8 mouse cellular contexts compared by ENCODE assay signal in the genomic region with DNA sequence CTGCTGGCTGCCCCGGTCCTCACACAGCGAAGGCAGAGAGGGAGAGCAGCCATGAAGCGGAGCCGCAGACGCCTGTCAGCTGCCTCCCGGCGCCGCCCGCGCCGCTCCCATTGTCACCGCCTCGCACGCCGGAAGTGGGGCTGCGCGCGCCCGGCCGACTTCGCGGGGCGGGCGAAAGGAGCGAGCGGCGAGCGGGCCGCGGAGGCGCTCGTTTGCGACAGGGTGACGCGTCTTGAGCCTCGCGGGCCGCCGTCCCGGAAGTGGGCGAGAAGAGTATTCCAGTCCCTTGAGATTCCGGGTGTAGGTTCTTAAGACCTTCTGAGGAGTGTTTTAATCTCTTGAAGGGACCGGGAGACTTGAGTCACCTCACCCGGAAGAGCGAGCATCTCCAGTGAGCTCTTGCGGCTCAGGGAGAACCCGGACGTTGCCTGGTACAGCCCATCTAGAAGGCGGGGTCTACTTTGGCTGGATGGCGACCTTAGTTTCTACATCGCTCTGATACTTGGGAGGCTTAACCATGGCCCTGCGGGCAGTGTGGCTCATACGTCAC. TPM values are rescaled to one million over a fixed set of nuclear protein-coding genes. Genes with fewer than 3 reads are reported as not detected.
DNase-seq lines count a peak whose midpoint lies in the region; ATAC-seq and TF ChIP-seq lines count a peak whose summit lies in the region.

A gene (minus strand): TSS at position 380 of the 550 bp plus-strand sequence.

- peak within 1 kb of the TSS; percentile 97 for H3K27ac ChIP-seq in forebrain, embryonic 16.5 days (ENCODE audit: low read length)
- peak within 1 kb of the TSS; percentile 96 for H3K27ac ChIP-seq in layer of hippocampus, adult 2 months
- H3K27ac ChIP-seq in lung, embryonic 14.5 days (ENCODE audit: low read depth), result peak within 1 kb of the TSS; percentile 99
- peak within 1 kb of the TSS; percentile 56 for H3K27ac ChIP-seq in olfactory bulb, adult 2 months (ENCODE audit: insufficient read depth, low read depth, low read length)
- peak within 1 kb of the TSS; percentile 87 for H3K27ac ChIP-seq in thymus, adult 2 months (ENCODE audit: control insufficient read depth, insufficient read depth, low read length)

- peak; percentile 81 for DNase-seq in G1E (ENCODE audit: low spot score)
- DNase-seq in cerebellum, adult 18-20 months, result peak; percentile 94 to 99
- DNase-seq in heart, postnatal 36 days, result peak; percentile 97 to 99
- peak; percentile 96 to 98 for DNase-seq in layer of hippocampus, adult 2 months (ENCODE audit: low spot score in 2 of 2)
- DNase-seq in lung, embryonic 14.5 days, result peak; percentile 98
- DNase-seq in thymus, adult 2 months, result peak; percentile 96

- WGBS in forebrain, embryonic 16.5 days, result under 1% methylated on average over 50 of the region's 53 CpGs
- under 1% methylated on average over 52 of the region's 53 CpGs for WGBS in lung, embryonic 14.5 days
- under 1% methylated on average over 53 of the region's 53 CpGs for WGBS in olfactory bulb, adult 2 months
- WGBS in thymus, adult 2 months, result under 1% methylated on average over 53 of the region's 53 CpGs

- peak; percentile 83 for TF ChIP-seq POLR2A in olfactory bulb, adult 2 months (IDR thresholded peaks at IDR 0.05; ENCODE audit: insufficient read depth, low read depth, low read length)
- TF ChIP-seq POLR2A in thymus, adult 2 months (IDR thresholded peaks at IDR 0.05; ENCODE audit: control insufficient read depth, extremely low read depth, insufficient read depth, low read length, poor library complexity), result peak; percentile 95

- peaks cover 36% of the 10 kb centered on the region for H3K4me1 ChIP-seq in G1E (ENCODE audit: insufficient read depth, low read depth, low read length)
- peaks cover 17% of the 10 kb centered on the region for H3K4me1 ChIP-seq in forebrain, embryonic 16.5 days (replicated peaks; ENCODE audit: control insufficient read depth, insufficient read depth, low read length)
- H3K4me1 ChIP-seq in lung, embryonic 14.5 days (ENCODE audit: insufficient read depth), result peaks cover 11% of the 10 kb centered on the region
- no peaks in the 10 kb centered on the region for H3K4me1 ChIP-seq in olfactory bulb, adult 2 months (ENCODE audit: control insufficient read depth, insufficient read depth, low read length)
- no peaks in the 10 kb centered on the region for H3K4me1 ChIP-seq in thymus, adult 2 months (replicated peaks; ENCODE audit: control insufficient read depth, insufficient read depth, low read length)

- no peaks in the 10 kb centered on the region for H3K9me3 ChIP-seq in G1E (replicated peaks)
- no peaks in the 10 kb centered on the region for H3K9me3 ChIP-seq in forebrain, embryonic 16.5 days (ENCODE audit: control insufficient read depth, low read length)
- no peaks in the 10 kb centered on the region for H3K9me3 ChIP-seq in lung, embryonic 14.5 days (ENCODE audit: low read depth, low read length)

- TF ChIP-seq CTCF in G1E (IDR thresholded peaks at IDR 0.05; ENCODE audit: low read depth, low read length), result no peak
- TF ChIP-seq CTCF in layer of hippocampus, adult 2 months (conservative IDR thresholded peaks at IDR 0.05), result no peak
- TF ChIP-seq CTCF in lung, embryonic 14.5 days (IDR thresholded peaks at IDR 0.05; ENCODE audit: low read depth), result no peak
- no peak for TF ChIP-seq CTCF in olfactory bulb, adult 2 months (IDR thresholded peaks at IDR 0.05; ENCODE audit: insufficient read depth, low read depth, low read length)
- peak; percentile 78 for TF ChIP-seq CTCF in thymus, adult 2 months (IDR thresholded peaks at IDR 0.05; ENCODE audit: borderline replicate concordance, control insufficient read depth, extremely low read depth, insufficient read depth, low read length, poor library complexity)

- H3K36me3 ChIP-seq in G1E (replicated peaks), result peaks cover 6% of the 10 kb centered on the region
- no peaks in the 10 kb centered on the region for H3K36me3 ChIP-seq in forebrain, embryonic 16.5 days (ENCODE audit: control insufficient read depth, insufficient read depth)
- H3K36me3 ChIP-seq in lung, embryonic 14.5 days (ENCODE audit: insufficient read depth), result no peaks in the 10 kb centered on the region
- no peaks in the 10 kb centered on the region for H3K36me3 ChIP-seq in thymus, adult 2 months (ENCODE audit: control insufficient read depth, insufficient read depth, low read length)

- ATAC-seq in G1E (ENCODE audit: extremely low read depth, insufficient number of reproducible peaks, low FRiP score, poor library complexity, severe bottlenecking), result peak; percentile 87
- peak; percentile 97 for ATAC-seq in forebrain, embryonic 16.5 days
- ATAC-seq in lung, embryonic 14.5 days (ENCODE audit: insufficient read depth), result peak; percentile 95

- H3K4me3 ChIP-seq in G1E (ENCODE audit: low read depth, low read length), result peak within 1 kb of the TSS; percentile 93
- H3K4me3 ChIP-seq in forebrain, embryonic 16.5 days (replicated peaks; ENCODE audit: low read length), result peak within 1 kb of the TSS; percentile 82
- peak within 1 kb of the TSS; percentile 89 for H3K4me3 ChIP-seq in layer of hippocampus, adult 2 months
- H3K4me3 ChIP-seq in lung, embryonic 14.5 days (ENCODE audit: low read depth, low read length), result peak within 1 kb of the TSS; percentile 91
- peak within 1 kb of the TSS; percentile 81 for H3K4me3 ChIP-seq in olfactory bulb, adult 2 months (ENCODE audit: insufficient read depth, low read depth, low read length)
- peak within 1 kb of the TSS; percentile 74 for H3K4me3 ChIP-seq in thymus, adult 2 months (ENCODE audit: control insufficient read depth, insufficient read depth, low read length)

- peak within 1 kb of the TSS; percentile 99 for H3K9ac ChIP-seq in forebrain, embryonic 16.5 days (replicated peaks; ENCODE audit: low read depth, low read length)
- H3K9ac ChIP-seq in lung, embryonic 14.5 days, result peak within 1 kb of the TSS; percentile 93

- no peaks in the 10 kb centered on the region for H3K27me3 ChIP-seq in G1E (ENCODE audit: insufficient read depth, low read length)
- H3K27me3 ChIP-seq in forebrain, embryonic 16.5 days (replicated peaks; ENCODE audit: control insufficient read depth, insufficient read depth, low read length), result no peaks in the 10 kb centered on the region
- H3K27me3 ChIP-seq in lung, embryonic 14.5 days (ENCODE audit: insufficient read depth, low read length), result no peaks in the 10 kb centered on the region
- H3K27me3 ChIP-seq in thymus, adult 2 months (ENCODE audit: control insufficient read depth, insufficient read depth, low read length), result no peaks in the 10 kb centered on the region

- intact Hi-C loops in heart, postnatal 36 days (cut with DNase I), result loop anchor here (5.0 to 10.0 kb wide), 3 partner anchors 106 to 942 kb away; a partner anchor contains a TSS

- H3K4me2 ChIP-seq in forebrain, embryonic 16.5 days (ENCODE audit: low read length), result peak within 1 kb of the TSS; percentile 70
- peak within 1 kb of the TSS; percentile 79 for H3K4me2 ChIP-seq in lung, embryonic 14.5 days

RNA-seq across cellular contexts. Expression of the gene that starts here (rescaled TPM):
- total RNA-seq in G1E (2014; fragmentation: Nextera tagmentation) (70.8 and 75.3 TPM in 2 replicates), G1E (2017) (85.7 and 102 TPM in 2 replicates)
- polyA plus RNA-seq in G1E (2012), result 7.0 and 7.7 TPM in 2 replicates
- 89.7 and 93.8 TPM in 2 replicates for polyA plus RNA-seq in forebrain, embryonic 16.5 days (2015; fragmentation: Nextera tagmentation; extraction: Ambion mirVana)
- 10 to 100 TPM; 18.8 to 20.2 TPM for total RNA-seq in heart, postnatal 36 days (2021)
- total RNA-seq in layer of hippocampus, adult 2 months (2021), result 10 to 100 TPM; 52.2 to 55.6 TPM
- 65.2 and 66.1 TPM in 2 replicates for polyA plus RNA-seq in lung, embryonic 14.5 days (2014; fragmentation: Nextera tagmentation; extraction: Ambion mirVana)
- not detected in 2 replicates for polyA plus RNA-seq in olfactory bulb, adult 2 months (2012; ENCODE audit: insufficient read depth, insufficient read length, low replicate concordance, missing spikeins)
- 13.8 and 15.5 TPM in 2 replicates for polyA plus RNA-seq in thymus, adult 2 months (2012; rRNA removed)

Comparison
In these comparisons a context has a peak if more than half of its experiments do, and no peak if none do; other contexts are left out.
1. Peak in every context shown above with its lines: DNase-seq, ATAC-seq, H3K4me3 ChIP-seq and H3K27ac ChIP-seq.